Mouse (Mus musculus) kidney, postnatal 14 days (tissue): ENCODE data around the gene F12.

Source experiments
- DNase-seq: peaks from one replicate; pipeline ENCODE4 v3.0.0; 2022; ENCODE audit warnings: mixed read lengths

F12 gene

DNA sequence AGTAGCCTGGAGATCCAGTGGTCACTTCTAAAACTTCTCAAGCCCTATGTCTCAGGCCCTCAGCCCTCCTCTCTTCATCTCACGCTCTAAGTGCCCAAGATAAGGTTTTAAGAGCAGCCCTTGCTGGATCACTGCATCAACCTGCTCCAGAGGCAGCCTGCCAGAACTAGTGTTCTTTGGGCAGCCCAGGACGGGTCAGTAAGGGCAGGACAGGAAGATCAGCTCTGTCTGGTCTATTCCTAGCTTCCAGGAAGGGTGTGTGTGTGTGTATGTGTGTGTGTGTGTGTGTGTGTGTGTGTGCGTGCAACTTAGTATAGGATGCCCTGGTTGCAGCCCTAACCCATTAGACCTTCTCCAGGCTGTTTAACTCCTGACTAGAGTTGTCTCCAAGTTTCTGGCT is 56.4 kb downstream of the F12 start:
- DNase-seq = peak; percentile 73

DNA sequence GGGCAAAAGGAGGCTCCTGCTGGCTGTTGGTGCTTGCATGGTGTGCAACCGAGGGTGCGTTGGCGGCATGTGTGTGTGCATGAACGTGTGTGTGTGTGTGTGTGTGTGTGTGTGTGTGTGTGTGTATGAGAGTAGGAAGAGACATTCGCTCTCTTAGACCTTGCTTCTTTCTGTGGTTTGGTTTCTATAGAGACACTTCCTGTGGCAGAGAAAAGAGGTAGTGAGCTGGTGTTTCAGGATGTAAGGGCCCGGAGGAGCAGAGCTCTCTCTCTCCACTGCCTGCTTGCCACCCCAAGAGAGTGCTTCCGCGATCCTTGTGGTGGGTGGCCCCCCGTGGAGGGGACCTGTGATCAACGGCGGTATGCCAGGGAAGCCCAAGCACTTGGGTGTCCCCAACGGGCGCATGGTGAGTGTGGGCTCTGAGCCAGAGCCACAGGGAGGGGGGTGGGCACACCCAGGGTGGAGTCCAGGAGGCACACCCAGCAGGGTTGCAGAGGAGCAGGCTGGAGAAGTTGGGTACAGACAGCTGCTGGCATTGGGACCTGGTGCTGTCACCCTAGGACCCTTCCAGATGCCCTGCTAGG is 57.0 kb downstream of the F12 start, which contains the start of gene Rgs14:
Gene Rgs14 (plus strand): TSS at position 202 of the 584 bp plus-strand sequence.
- DNase-seq = no peak

DNA sequence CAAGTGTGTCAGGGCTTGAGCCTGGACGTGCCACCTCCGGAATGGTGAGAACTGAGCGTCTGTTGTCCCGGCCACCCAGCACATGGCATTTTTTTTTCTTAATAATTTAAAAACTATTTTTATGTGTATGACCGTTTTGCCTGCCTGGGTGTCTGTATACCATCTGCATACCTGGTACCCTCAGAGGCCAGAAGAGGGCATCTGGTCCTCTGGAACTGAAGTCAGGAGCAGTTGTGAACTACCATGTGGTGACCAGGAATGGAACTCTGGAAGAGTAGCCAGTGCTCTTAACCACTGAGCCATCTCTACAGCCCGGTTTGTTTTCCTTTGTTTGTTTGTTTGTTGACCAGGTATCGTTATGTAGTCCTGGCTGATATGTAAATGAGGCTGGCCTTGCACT is 58.2 kb downstream of the F12 start:
- peak; percentile 22 for DNase-seq
